Mouse (Mus musculus) layer of hippocampus, postnatal 25 days (tissue): ENCODE measurements around the gene Thap3. TPM values are rescaled to one million over a fixed set of nuclear protein-coding genes. Genes with fewer than 3 reads are reported as not detected.
A peak's percentile ranks its signal among the peaks of the same experiment; 100 is the strongest.

Experiments used
- DNase-seq, 2 experiments: peaks; one replicate each; pipeline ENCODE4 v3.0.0; 2022; ENCODE audit warnings: mixed read lengths in 2 of 2, low spot score in 1 of 2; ENCODE audit errors: extremely low spot score in 1 of 2
- total RNA-seq, 2 experiments: library from RNA; stranded (reverse); gene quantifications; 2 replicates each; pipeline ENCODE4 v1.2.3; 2021

The Thap3 gene
- total RNA-seq, 2 experiments from 2014 or later = 24.3 to 25.5 TPM

GRCm38 (mm10) chr4:151986650-151987049 is 2.1 kb downstream of the Thap3 start:
- DNase-seq = no peak

- no peak for DNase-seq
Observed at GRCm38 (mm10) chr4:151985886-151986285, 2.9 kb downstream of the Thap3 start.

- no peak for DNase-seq
Observed at GRCm38 (mm10) chr4:151983560-151983959, 5.2 kb downstream of the Thap3 start.

- no peak for DNase-seq
Observed at GRCm38 (mm10) chr4:151983043-151983442, 5.8 kb downstream of the Thap3 start.

- DNase-seq = peak; percentile 74 to 82
Observed at GRCm38 (mm10) chr4:151981363-151981762, 7.4 kb downstream of the Thap3 start.

GRCm38 (mm10) chr4:151980699-151981098 is 8.1 kb downstream of the Thap3 start:
- no peak for DNase-seq

GRCm38 (mm10) chr4:151977748-151978147 is 11.0 kb downstream of the Thap3 start:
- peak; percentile 91 to 99 for DNase-seq

GRCm38 (mm10) chr4:151975441-151975840 is 13.4 kb downstream of the Thap3 start:
- peak in 1 of 2 experiments; percentile 43 for DNase-seq

GRCm38 (mm10) chr4:151972221-151972967 is 16.4 kb downstream of the Thap3 start:
- no peak for DNase-seq

GRCm38 (mm10) chr4:151968204-151968921 is 20.4 kb downstream of the Thap3 start:
- DNase-seq = no peak

- DNase-seq = no peak
Observed at GRCm38 (mm10) chr4:151962817-151963216, 26.0 kb downstream of the Thap3 start.

GRCm38 (mm10) chr4:151960513-151960854 is 28.3 kb downstream of the Thap3 start:
- no peak for DNase-seq

- DNase-seq = no peak
Observed at GRCm38 (mm10) chr4:151959849-151960512, 28.8 kb downstream of the Thap3 start.

- DNase-seq = no peak
Observed at GRCm38 (mm10) chr4:151957584-151958315, 31.0 kb downstream of the Thap3 start.

- no peak for DNase-seq
Observed at GRCm38 (mm10) chr4:151955791-151956190, 33.0 kb downstream of the Thap3 start.

- DNase-seq = no peak
Observed at GRCm38 (mm10) chr4:151953209-151953608, 35.6 kb downstream of the Thap3 start.

- DNase-seq = no peak
Observed at GRCm38 (mm10) chr4:151948497-151949471, 40.0 kb downstream of the Thap3 start.

- DNase-seq = no peak
Observed at GRCm38 (mm10) chr4:151946211-151946610, 42.6 kb downstream of the Thap3 start.

GRCm38 (mm10) chr4:151938089-151938488 is 50.7 kb downstream of the Thap3 start:
- DNase-seq = no peak

- no peak for DNase-seq
Observed at GRCm38 (mm10) chr4:151937441-151937840, 51.4 kb downstream of the Thap3 start.
